Mouse (Mus musculus): ENCODE data around the gene Dpp10.

Dpp10 gene

DNA sequence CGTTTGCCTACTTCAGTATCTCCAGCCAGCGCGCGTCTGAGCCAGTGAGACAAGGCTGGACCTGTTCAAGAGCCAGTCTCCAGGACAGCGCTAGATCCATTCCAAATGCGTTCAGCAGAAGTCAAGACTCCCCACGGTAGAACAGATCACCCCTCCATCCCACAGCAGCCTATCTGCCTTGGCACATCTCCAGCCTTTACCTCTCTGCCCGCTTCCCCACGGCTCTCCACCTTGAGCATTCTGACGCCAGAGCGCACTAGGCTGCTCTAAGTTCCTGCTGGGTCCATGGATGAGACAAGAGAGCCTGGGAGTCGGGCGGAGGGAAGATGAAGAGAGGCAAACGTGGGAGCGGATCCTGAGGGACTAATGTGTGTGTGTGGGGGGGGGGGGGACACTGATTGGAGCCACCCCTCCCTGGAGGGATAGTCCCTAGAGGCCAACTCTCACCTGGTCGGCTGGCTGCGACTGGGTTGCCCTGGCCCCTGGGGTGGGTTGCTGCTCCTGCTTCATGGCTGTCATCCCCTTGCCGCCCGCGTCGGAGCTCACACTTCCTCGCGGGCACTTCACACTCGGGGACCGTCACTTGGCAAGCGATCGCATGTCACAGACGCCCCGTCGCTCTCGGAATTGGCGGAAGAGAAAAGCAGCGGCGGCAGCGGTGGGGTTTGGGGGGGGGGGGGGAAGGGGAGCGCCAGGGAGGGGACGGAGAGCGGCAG, at the start of gene Dpp10:
Gene Dpp10 (minus strand): TSS at position 635 of the 716 bp plus-strand sequence.
- peak; percentile 43 for DNase-seq

DNA sequence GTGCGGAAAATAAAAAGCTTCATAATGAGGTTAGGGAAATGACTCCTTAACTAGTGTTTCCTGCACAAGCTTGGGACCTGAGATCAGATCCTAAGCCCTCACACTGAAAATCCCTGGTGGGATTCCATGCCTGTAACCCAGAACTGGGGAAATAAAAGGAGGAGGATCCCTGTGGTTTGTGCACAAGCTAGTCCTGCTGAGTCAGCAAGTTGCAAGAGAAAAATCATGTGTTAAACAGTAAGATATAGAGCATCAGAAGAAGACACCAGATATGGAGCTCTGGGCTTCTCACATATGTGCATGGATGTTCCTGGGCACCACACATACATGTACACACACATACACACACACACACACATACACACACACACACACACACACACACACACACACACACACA, 3.2 kb upstream of the Dpp10 start:
- DNase-seq, result no peak

DNA sequence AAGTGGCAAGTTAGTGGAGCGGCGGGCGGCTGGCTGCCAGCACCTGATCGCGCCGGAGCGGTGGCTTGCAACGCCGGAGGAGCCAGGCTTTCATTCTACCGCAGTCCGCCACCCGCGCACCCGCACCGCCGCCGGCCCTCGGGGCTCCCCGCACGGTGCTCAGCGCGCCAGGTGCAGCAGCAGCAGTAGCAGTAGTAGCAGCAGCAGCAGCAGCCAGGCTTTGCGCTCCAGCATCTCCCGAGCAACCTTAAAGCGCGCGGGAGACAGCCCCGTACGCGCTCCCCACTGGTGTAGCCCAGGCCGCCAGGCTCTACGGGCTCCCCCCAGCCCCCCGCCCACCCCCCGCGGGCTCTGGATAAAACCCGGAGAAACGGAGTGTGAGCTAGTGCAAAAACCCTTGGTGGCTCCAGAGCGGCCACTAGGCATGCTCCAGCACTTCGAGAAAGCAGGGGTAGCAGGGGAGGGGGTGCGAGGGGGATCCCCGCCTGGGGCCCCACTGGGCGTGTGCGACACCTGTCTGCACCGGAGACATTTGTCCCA, 472 bp upstream of the Dpp10 start:
- peak; percentile 79 for DNase-seq

DNA sequence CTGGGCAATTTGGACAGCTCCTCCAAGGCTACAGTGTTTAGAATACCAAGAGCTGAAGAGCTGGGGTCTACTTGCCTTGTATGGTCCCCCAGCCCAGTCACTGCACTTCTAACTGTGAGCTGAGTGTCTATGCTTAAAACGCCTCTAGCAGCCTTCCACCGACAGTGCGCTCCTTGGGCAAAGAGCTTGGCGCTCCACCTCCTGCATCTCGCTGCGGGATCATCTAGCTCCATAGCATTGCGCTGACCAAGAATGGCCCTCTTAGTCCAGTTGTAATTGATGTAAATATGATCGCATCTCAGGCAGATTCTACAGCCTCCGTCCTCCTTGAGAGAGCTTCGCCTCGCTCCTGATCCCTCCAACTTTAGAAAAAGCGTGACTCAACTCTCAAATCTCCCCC, 1.2 kb downstream of the Dpp10 start:
- DNase-seq, result peak; percentile 31

DNA sequence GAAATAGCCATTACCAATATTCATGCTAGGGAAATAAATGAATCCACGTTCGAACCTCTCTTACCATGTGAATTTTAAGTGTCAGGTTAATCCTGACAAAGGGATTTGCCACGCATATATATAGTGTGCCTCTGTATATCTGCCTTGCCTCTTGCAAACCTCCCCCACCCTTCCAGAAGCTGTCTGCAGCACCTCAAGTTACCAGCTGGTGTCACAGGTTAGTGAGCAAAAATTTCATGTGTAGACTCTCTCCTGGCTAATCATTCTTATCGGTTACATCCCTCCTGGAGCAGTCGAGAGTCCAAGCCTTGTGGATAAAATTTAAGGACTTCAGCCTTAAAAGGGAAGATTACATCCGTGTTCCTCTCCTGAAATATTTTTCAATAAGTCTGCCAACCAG, 1.9 kb downstream of the Dpp10 start:
- no peak for DNase-seq

DNA sequence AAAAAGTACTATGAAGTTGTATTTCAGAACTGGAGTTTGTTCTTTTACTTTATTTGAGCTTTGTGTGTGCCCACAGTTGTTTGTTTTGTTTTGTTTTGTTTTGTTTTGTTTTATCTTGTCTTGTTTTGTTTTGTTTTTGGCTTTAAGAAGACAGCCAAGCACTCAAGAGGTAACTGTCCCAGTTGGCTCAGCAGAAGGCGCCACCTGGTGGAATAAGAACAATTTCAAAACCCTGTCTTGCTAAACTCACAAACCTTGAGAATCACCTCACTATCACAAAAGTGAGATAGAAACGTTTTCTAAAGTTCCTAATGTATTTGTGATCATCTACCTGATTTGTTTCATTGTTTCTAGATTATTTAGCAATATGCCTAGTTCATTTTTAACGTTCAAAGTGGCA, 3.8 kb downstream of the Dpp10 start:
- no peak for DNase-seq

DNA sequence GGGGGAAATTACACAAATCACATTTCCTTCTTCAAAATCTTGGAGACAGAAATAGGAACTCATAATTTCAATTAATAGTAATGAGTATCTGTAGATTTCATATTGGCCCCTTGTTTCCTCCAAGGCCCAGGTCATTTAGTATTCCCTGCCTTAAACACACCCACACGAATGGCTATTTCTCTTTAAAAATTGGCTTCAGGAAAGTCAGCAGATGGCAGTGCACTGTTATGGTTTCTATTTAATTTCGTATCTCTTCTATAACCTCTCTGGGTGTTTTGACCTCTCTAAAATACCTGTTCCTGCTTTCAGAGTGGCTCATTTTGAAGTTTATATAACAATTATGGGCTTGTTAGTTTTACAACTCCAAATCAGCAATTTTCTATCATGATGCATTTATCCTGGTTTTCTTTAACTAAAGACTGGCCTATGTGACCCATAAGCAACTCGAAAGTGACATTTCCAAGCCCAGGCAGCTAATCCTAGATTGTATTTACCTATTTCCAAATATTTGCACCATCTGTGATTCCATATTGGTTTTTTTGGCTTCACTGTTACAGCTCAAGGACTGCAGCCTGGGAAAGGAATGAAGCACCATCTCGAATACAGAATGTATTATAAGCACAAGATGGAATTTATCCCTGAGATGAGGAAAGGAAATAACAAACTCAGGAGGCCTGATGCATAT, 9.9 kb downstream of the Dpp10 start:
- no peak for DNase-seq

DNA sequence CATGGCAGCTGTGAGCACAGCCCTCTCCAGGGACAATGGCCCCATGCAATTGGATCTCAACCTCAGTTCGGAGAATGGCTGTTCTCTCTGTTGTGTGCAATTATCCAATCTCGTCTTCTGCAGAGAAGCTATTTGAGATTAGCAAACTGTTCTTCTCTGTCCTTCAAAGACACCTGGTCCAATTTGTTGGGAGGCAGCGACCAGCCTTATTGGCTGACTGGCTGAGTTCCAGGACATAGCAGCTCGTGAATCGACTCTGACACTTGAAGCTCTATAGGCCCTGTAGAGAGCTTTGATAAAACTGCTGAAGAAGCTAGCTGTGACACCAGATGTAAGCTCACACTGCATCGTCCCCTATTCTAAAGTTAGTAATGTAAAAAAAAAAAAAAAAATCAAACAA, 12.7 kb downstream of the Dpp10 start:
- DNase-seq, result no peak

DNA sequence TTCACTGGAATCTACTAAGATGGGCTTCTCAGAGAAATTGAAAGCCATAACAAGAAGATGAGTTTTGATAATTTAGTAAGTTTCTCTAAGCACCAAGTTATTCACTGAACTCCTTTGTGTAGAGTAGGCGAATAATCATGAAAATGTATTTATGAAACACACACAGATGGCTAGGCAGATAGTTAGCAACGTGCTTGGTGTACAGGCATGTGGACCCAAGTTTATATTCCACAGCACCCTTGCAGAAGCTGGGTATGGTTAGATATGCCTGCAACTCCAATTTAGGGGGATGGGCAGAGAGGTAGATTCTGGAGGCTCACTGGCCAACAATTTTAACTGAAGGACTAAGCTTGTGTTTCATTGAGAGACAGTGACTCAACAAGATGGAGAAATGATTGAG, 13.4 kb downstream of the Dpp10 start:
- DNase-seq, result no peak

DNA sequence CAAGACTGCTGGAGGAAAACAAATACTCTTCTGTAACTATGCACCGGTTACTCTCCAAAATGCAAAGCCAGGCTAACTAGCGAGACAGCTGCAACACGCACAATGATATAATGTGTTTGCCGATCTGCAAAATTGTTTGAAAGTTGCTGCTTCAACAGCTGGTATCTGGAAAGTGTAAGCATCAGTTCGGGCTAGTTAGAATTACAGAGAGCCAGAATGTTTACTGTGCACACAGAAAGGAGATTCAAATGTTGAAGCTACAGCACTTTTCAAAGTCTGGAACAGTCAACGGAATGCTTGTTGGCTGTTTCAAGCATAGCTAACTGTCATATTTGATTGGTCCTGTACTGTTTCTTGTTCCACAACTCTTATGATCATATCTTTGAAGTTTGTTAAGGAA, 42.6 kb downstream of the Dpp10 start:
- no peak for DNase-seq

DNA sequence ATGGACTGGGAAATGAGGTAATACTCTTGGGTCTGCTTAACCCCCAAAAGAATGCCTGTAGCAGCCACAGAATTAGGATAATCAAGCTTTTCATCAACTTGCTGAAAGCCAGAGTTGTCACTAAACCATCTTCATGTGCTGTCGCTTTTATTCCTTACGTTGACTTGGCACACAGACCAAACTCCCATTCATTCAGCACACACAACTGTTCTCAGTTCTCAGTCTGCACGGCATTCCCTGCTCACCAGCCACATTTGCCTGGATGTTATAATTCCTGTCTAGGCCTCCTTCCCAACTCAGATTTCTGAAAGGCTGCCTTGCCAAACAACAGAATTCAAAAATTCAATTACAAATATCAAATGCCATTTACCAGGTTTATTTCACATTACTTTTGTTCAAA, 49.6 kb downstream of the Dpp10 start:
- no peak for DNase-seq

DNA sequence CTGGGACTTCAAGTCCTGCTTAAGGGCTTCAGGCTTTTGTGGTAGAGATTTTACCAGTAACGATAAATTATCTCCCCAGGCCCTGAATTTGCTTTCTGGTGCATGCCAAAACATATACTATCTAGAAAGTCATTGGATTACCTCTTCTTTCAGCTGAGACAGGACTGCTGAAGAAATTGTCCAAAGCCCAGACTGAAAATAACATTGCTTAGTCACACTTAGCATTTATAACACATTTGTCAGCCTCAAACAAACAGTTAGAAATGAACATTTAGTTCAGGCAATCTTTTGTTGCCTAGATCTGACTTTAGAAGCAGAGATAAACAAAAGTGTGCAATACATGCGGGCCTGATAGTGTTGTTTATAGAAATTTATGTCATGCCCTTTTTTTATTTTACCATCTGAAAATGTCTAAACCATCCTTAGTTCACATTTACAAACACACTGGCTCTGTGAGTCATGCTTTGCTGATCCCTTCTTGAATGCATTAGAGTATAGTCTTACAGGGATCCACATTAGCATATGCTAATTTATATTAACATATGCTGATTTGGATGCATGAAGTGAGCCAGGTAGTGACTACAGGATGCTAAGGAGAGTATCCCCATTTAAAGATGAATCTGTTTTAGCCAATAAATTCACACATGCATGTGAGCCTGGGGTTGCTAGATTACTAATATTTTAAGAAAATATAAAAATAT, 59.9 kb downstream of the Dpp10 start:
- DNase-seq, result no peak

DNA sequence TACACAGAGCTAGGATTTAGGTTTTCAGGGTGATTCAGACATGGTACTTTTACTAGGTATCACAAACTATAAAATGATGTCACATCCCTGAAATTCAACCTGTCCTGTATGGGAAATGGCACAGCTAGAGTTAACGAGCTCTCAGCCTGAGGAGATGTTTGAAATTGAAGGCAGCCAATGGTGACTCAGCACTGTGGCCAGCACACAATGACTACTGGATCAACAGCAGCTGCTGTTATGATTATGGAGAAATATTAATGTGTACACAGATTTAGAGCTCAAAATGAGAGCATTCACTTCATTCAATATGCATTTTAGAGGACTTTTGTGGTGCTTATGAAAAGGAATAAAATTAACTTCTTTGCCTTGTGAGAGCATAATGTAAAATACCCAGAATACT, 66.8 kb downstream of the Dpp10 start:
- no peak for DNase-seq

DNA sequence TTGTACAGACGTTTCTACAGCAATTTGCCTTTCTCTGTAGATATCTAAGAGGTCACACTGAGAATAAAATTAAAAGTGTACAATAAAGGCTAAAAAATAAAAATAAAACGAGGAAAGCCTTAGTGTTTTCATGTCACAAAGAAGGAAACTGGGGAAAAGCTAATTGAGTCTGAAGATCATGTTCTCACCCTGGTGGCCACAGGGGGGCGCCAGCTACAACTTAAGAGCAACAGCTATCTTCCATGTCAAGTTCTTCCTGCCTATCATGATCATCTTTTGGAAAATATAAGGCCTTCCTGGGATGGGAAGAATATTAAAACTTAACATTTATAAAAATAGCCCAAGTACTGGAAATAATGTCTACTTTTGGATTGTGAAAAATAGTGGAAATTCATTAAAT, 70.7 kb downstream of the Dpp10 start:
- DNase-seq, result no peak

DNA sequence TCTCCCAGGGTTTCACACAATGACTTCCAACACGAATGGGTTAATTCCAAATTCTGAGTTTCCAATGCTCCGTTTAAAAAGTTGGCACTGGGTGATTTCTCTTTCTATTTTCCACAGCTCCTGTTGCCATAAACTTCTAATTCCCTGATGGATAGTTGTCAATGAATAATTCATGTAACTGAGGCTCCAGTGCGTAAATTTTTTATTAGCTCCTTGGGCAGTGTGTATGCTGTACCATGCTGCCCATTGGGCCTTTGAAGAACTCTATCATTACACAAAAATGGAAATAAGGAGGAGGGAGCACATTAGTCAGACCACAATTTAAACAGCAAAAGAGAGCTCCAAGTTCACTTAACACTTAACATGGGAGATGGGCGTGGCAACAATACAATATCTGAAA, 99.2 kb downstream of the Dpp10 start:
- no peak for DNase-seq

DNA sequence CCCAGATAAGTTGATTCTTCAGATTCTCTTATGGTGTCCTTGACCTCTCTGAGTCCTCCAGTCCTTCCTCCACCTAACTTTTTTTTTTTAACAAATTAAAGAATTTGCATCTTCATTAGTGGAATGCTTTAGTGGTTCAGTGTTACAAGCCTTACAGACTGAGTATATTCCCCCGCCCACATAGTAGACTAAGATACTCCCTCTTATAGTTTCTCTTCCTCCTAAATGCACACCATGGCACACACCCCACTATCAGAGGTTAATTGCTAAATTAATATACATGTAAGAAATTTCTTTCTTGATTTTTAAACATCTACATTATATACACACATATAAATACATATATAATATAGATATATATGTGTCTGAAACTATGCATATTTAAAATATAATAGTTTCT, 104.5 kb downstream of the Dpp10 start:
- no peak for DNase-seq

DNA sequence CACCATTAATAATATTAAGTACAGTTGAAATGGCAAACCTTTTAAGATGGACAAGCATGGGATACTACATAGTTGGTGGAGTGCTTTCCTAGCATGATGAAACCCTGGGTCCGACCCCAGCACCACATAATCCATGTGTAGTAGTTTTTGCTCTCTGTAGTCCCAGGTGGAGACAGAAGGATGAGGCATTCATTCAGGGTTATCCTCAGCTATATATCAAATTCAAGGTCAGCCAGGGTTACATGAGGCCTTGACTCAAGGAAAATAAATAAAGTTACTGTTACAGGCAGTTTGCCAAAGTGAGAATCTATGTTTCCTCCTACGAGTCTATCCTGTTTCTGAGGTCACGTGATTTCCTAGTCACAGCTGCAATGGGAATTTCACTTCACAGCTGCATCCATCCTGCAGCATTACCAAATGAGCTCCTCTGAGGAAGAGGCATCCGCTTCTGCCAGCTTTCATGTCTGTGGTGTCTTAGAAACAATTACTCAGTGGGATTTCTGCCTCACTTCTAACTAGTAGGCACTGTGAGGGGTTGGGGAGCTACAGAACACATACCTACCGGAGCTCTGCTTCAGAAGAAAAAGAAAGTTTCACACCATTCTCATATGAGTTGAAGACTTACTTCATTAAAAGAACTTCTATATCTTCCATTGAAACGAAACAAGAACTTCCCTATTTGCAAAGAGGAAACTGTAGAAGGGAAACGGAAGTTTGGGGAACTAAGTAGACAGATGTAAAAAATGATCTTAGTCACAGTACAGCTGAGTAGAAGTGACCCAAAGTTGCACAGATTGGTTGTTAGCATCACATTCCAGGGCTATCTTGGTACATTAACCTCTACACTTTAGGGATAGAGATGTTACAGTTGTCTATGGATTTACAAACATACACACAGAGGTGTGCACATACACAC, 111.3 kb downstream of the Dpp10 start:
- DNase-seq, result no peak

DNA sequence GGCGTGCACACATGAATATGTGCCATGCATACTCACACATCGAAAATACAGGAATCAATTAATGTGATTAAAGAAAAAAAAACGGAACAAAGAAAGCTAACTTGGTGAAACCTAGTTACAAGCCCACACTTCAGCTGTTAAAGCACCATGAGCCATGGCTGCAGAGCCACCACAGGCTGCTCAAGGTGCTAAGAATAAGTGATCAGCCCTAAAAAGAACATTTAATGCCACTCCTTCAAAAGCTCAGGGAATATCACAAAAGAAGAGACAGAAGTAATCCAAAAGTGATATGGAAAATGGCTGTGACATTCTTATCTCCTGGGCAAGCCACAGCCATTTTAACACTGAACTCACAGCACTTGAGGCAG, 117.4 kb downstream of the Dpp10 start:
- no peak for DNase-seq

DNA sequence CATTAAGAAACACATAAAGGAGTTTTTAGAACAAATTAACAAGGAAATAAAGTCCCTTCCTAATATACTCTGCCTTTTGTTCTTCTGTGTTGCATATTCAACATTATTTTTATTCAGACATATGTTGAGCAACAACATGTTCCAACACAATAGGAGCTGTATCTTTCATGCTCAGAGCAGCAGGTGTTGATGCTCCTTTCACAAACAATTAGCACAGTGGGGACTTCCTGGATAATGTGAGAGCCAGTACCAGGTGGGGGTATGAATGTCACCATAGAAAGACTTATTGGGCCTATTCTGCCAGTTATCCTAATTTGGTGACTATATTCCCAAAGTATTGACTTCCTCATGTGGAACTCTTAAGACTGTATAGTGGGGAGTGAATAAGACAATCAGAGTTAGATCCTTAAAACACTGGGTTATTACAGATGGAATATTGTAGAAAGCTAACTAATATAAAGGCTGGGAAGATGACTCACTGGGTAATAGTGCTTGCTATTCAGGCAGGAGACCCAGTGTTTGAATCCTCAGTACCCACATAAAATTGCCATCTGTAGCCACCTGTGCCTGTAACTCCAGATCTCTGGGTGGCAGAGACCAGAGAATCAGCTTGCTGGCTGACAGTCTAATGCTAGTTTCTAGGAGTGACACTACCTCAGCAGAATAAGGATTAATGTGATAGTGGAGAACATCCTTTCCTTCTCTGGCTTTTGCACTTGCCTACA, 117.9 kb downstream of the Dpp10 start:
- DNase-seq, result no peak

DNA sequence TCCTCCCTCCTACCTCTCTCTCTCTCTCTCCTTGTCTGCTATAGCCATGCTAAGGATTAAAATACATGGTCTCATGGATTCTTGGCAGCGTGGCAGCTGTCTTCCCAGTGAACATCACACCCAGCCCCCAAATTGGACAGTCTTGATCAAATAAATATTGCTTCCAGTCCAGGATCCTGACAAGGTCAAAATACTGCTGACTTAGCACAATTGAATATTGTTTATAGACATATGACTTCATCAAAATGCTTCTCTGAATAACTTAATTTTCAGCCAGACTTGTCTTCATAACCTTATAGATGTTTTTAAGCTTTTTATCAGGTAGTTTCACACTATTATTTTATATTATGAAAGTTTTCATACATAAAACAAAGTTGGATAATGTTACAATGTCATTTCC, 120.5 kb downstream of the Dpp10 start:
- no peak for DNase-seq

DNA sequence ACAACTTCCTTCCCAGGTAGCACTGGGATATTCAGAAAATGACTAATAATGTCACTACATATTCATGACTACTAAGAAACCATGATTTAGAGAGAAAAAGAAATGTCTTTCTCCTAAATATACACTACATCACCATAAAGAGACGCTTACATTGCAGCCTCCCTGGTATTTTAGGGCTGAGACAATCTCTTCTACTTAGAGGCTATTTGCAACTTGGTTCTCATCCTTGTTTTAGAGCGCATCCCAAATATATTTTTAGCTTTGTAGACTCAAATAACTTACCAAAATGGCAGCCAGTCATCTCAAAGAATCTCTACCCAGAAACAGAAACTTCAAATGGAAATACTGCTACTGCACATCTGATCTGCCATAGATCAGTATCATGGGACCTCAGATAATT, 121.5 kb downstream of the Dpp10 start:
- DNase-seq, result no peak

DNA sequence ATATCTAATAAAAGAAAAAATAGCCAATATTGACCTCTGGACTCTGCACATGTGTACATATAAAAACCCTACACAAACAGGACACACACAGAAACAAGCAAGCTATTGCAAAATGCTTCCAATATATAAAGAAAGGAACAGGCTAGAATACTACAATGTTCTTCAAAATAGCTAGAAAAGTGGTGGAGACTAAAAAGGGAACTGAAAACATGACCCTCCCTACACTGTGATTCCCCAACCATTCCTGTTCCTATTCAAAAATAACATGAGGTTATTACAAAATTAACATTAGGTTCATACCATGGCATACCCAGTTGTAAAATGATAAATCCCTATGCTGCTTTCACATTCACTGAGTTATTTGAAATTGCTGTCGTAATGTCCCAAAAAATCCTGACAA, 125.8 kb downstream of the Dpp10 start:
- DNase-seq, result no peak

All from right cerebral cortex, postnatal 25 days (tissue).